Mouse (Mus musculus) lung, adult 2 months (tissue): ENCODE measurements around the gene Apobec2. TPM values are rescaled to one million over a fixed set of nuclear protein-coding genes. Genes with fewer than 3 reads are reported as not detected.

Experiments
- DNase-seq: peaks from one replicate; pipeline ENCODE4 v3.0.0; 2022
- H3K4me1 ChIP-seq: fragments of 200-500 bp; 2 replicates; pipeline ENCODE4 v1.6.1; 2011; ENCODE audit warnings: low read length; ENCODE audit not compliant: control insufficient read depth, insufficient read depth
- H3K4me3 ChIP-seq: fragments of 200-500 bp; replicated peaks from 2 replicates; pipeline ENCODE3; 2011; ENCODE audit warnings: low read depth, mild to moderate bottlenecking, control low read depth, low read length; ENCODE audit errors: extremely low read depth
- CTCF ChIP-seq: fragments of 200-500 bp; IDR thresholded peaks from 2 replicates; pipeline ENCODE4 v1.5.1; 2011; ENCODE audit warnings: mild to moderate bottlenecking, low read length, control low read depth; ENCODE audit not compliant: insufficient read depth
- POLR2A ChIP-seq: fragments of 200-500 bp; IDR thresholded peaks from 2 replicates; pipeline ENCODE4 v1.6.1; 2011; ENCODE audit warnings: low read depth, mild to moderate bottlenecking, control low read depth, low read length, borderline replicate concordance; ENCODE audit errors: extremely low read depth
- WGBS: fragments of 180-500 bp; shearing (Covaris S2); methylation state at CpG from one replicate; pipeline ENCODE4 v1.1.7; 2018; 5-methylcytosine and 5-hydroxymethylcytosine counted together
- polyA plus RNA-seq: library from polyadenylated mRNA; depleted of rRNA; stranded (reverse); fragments of >200 nt; gene quantifications from 2 replicates; pipeline ENCODE4 v1.2.3, GENCODE M21; 2012

Apobec2 gene
- polyA plus RNA-seq, 1 experiment = 39.9 TPM

- no peak within 1 kb of the TSS for H3K4me3 ChIP-seq
Observed at GRCm38 (mm10) chr17:48454688-48455087, 22.0 kb upstream of the Apobec2 start, which contains the start of gene Unc5cl. Gene Unc5cl (plus strand): TSS chr17:48454901.

DNA sequence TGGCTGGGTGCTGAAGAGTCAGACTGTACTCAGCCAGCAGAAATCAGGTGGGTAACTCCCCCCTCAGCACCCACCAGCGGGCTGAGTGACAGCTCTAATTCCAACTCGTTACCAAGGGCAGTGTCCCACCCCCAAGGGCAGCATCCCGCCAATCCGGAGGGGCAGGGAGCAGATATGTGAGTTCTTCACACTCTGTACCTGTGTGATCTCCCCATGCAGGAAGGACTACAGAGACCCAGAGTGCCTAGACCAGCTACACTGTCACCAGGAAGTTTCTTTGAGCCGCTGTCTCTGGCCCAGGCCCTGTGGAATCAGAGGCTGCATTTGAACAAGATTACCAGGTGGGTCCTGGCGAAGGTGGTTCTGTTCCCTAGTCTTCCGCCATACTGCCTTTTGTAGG is 21.5 kb upstream of the Apobec2 start:
- DNase-seq = no peak
- WGBS = 45% methylated on average over 7 of the region's 7 CpGs
- Histone ChIP-seq H3K4me3 (no peak overlapping the region), H3K4me1 (no peaks in the 10 kb centered on the region)
- TF ChIP-seq CTCF (no peak), POLR2A (no peak)

More at GRCm38 (mm10) chr17:48454688-48455087, 22.0 kb upstream of the Apobec2 start, which contains the start of gene Unc5cl:
- TF ChIP-seq POLR2A (no peak), CTCF (no peak)
- 53% methylated on average over 11 of the region's 11 CpGs for WGBS
- H3K4me1 ChIP-seq = no peaks in the 10 kb centered on the region
- peak; percentile 26 for DNase-seq

DNA sequence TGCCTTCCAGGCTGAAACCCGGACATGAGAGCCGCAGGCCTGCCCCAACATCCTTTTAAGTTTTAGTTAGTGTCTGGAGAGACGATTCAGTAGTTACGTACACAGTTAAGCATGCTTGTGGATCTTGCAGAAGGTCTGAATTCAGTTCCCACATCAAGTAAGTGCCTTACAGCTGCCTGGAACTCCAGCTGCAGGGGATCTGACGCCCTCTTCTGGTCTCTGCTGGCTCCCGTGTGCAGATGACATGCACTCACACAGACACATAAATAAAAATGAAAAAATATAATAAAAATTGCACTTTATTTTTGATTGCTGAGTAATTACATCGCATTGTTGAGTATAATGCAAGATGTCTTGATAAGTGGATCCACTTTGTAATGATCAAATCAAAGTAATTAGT is 20.8 kb upstream of the Apobec2 start:
- 77% methylated on average over 7 of the region's 7 CpGs for WGBS
- no peak for TF ChIP-seq POLR2A
- TF ChIP-seq CTCF = peak; percentile 6; the same call in 1 of the 2 replicates
- DNase-seq = no peak
- H3K4me3 ChIP-seq = no peak overlapping the region
- no peaks in the 10 kb centered on the region for H3K4me1 ChIP-seq

DNA sequence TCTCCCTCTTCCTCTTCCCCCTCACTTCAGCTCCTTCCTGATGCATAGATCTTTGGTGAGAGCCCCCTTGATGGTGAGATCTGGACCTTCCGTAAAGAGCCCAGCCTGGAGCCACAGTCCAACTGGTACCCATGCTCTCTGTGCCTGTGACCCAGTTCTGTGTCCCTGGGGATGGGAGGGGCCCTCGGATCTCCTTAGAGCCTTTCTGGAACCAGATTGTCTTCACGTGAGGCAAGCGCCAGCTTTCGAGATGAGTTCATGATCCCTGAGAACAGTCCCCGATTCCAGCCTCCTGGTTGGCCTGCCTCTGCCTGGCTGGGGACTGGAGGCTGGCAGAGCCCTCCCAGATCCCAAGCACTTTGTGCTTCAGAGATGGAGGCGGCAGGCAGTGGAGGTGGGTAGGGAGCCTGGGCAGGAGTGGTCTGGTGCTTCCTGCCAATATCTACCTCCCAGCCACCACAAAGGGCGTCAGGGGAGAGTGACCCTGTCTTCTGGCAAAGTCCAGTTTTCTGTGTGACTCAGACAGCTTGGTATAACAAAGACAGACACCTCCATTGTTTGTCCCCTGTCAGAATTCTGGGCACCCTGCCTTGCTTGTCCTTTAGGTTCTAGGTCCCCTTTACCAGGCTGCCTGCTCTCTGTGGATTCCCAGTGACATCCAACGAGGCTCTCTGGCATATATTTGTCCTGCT is 19.2 kb upstream of the Apobec2 start:
- TF ChIP-seq CTCF = no peak
- no peak for TF ChIP-seq POLR2A
- DNase-seq = no peak
- H3K4me1 ChIP-seq = no peaks in the 10 kb centered on the region
- 53% methylated on average over 9 of the region's 9 CpGs for WGBS
- no peak overlapping the region for H3K4me3 ChIP-seq

- H3K4me1 ChIP-seq = no peaks in the 10 kb centered on the region
- H3K4me3 ChIP-seq = no peak within 1 kb of the TSS
- no peak for TF ChIP-seq POLR2A
- no peak for TF ChIP-seq CTCF
- no peak for DNase-seq
- WGBS = 66% methylated on average over 7 of the region's 7 CpGs
Observed at GRCm38 (mm10) chr17:48451353-48451675, 18.6 kb upstream of the Apobec2 start, which contains the start of gene Tspo2. Gene Tspo2 (minus strand): TSS chr17:48451522.

DNA sequence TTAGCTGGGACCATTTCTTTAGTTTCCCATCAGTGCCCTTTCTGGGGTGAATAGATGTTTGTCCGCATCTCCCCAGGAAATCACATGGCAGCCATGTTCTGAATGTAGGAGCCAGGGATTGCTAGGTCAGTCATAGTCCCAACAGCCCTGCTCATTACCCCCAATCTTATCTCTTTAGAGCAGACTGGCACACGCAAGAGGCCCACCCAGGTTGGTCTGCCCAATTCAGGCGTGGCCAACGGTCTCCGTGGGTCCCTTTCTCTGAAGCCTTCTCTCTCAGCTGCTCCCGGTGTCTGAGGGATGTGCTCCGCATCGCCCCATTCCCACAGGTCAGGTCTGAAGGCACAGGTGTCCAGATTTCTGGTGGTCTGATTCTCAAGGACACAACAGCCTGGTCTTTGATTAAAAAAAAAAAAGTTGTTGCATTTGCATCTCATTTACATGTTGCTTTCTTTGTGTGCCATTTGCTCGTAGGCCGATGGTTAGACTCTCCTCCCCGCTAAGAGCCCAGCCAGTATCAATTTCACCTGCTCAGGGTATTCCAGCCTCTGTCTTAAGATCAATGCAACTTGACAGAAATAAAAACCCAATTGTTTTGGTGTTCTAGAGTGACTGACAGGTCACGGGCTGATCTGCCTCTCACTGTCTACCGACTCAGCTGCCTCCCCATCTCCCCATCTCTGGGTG is 18.1 kb upstream of the Apobec2 start:
- Histone ChIP-seq H3K4me3 (no peak overlapping the region), H3K4me1 (no peaks in the 10 kb centered on the region)
- 84% methylated on average over 13 of the region's 13 CpGs for WGBS
- DNase-seq = no peak
- TF ChIP-seq CTCF (no peak), POLR2A (no peak)

DNA sequence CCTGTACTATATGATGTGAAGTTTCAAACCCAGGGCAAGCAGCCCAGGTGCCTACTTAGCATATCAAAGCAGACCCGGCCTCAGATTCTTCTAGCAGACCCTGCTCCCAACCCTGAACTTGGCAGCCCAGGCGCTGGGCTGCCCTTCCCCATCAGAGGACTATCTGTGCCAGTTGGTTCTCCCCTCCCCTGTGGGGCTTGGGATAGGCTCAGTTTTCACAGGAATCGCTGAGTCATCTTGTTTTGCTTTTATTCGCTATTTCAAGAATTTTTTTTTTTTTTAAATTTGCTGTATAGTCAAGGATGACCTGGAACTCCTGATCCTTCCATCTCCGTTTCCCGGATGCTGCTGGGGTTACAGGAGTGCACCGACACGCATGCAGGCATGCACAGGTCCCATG is 14.9 kb upstream of the Apobec2 start:
- no peak for TF ChIP-seq CTCF
- no peak for TF ChIP-seq POLR2A
- 66% methylated on average over 8 of the region's 8 CpGs for WGBS
- H3K4me1 ChIP-seq = no peaks in the 10 kb centered on the region
- no peak overlapping the region for H3K4me3 ChIP-seq
- no peak for DNase-seq

DNA sequence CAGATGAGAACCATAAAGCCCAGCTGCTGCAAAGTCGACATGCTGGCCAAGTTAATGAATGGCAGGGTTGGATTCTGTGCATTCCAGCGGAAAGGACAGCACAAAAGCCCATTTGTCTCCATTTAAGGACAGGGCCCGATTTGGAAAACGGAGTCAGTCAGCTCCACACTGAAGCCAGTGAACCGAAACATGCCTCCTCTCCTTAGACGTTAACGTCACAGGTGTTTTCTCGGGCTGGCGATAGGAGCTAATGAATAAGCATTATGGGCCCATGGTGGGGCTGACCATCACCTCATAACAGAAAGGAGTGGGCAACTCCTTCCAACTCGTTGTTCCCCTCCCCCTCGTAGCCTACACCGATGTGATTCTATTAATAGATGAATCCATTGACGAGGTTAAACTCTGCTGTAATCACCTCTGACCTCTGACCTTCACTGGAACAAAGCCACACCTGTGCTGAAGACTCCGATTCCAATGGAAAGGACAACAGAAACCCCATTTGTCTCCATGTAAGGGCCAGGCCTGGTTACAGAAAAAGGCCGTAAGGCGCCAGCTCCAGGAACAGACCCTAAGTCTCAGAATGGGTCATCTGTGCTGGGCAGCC is 10.9 kb upstream of the Apobec2 start:
- DNase-seq = no peak
- H3K4me1 ChIP-seq = no peaks in the 10 kb centered on the region
- 82% methylated on average over 16 of the region's 16 CpGs for WGBS
- H3K4me3 ChIP-seq = no peak overlapping the region
- TF ChIP-seq CTCF = no peak
- TF ChIP-seq POLR2A = no peak

DNA sequence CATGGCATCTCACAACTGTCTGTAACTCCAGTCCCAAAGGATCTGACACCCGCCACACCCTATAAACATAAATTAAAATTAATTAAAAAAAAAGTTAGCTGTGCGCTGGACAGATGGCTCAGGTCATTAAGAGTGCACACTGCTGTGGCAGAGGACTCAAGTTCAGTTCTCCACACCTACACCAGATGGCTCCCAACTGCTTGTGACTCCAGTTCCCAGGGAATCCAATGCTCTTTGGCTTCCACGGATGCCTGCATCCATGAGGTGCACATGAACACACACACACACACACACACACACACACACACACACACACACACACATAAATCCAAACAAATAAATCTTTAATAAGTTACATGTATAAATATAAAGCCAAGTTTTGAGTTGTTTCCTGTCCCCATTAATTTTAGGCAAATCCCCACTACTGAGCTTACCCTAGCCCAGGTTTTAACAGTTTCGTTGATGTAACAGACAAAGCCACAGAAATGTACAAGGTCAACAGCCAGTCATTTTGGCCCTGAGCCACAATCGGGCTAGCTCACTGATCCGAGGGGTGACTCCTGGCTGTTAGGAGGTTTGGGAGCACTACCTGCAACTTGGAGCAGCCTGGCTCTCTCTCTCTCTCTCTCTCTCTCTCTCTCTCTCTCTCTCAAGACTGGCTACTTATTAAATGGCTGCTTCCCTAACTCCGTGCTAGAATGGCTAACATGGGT is 10.2 kb upstream of the Apobec2 start:
- DNase-seq = no peak
- H3K4me3 ChIP-seq = no peak overlapping the region
- WGBS = 64% methylated on average over 7 of the region's 7 CpGs
- no peaks in the 10 kb centered on the region for H3K4me1 ChIP-seq
- TF ChIP-seq CTCF (no peak), POLR2A (no peak)

GRCm38 (mm10) chr17:48437421-48437911 is 4.7 kb upstream of the Apobec2 start:
- DNase-seq = no peak
- H3K4me1 ChIP-seq = no peaks in the 10 kb centered on the region
- 32% methylated on average over 7 of the region's 7 CpGs for WGBS
- TF ChIP-seq POLR2A (no peak), CTCF (no peak)
- no peak overlapping the region for H3K4me3 ChIP-seq
